Mouse (Mus musculus): ENCODE data around the gene Thumpd3. TPM values are rescaled to one million over a fixed set of nuclear protein-coding genes. Genes with fewer than 3 reads are reported as not detected.
A peak's percentile ranks its signal among the peaks of the same experiment; 100 is the strongest.

Gene Thumpd3
- polyA plus RNA-seq, 1 experiment from 2014 or later: 52.4 TPM

DNA sequence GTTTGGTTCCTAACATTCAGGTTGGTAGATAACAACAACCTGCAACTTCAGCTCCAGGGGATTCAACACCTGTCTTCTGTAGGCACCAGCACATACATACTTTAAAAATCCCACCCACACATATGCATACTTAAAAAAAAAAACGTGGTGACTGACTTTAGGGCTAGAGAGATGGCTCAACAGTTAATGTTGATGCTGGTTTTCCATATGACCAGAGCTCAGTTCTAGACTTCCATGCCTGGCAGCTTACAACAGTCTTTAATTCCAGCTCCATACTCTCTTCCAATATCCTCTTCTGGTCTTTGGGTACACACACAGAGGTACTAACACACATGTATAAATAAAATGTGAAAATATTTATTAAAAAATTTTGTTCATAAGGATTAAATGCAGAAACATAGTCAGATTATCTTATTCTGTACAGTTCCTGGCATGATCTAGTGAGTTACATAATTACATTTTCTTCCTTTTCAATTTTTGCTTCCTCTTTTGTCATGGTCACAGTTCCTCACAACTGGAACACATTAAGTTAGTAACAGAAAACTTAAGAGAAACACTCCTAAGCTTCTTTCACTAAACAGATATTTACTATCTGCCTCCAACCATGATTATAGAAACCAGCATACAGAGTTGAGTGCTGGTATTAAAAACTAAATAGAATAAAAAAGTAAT, 15.0 kb downstream of the Thumpd3 start:
- Histone ChIP-seq H3K4me1 (ENCODE audit: control insufficient read depth, insufficient read depth, low read length) (no peaks in the 10 kb centered on the region), H3K4me2 (ENCODE audit: low read depth, low read length) (no peak overlapping the region), H3K36me3 (replicated peaks; ENCODE audit: control insufficient read depth, insufficient read depth, low read depth, low read length) (no peaks in the 10 kb centered on the region; the same call in none of the 2 replicates), H3K27ac (replicated peaks; ENCODE audit: low read depth, low read length) (no peak overlapping the region), H3K9me3 (replicated peaks; ENCODE audit: control insufficient read depth, low read length) (no peaks in the 10 kb centered on the region), H3K9ac (replicated peaks; ENCODE audit: low read length) (no peak overlapping the region), H3K27me3 (ENCODE audit: control insufficient read depth, insufficient read depth, low read length) (no peaks in the 10 kb centered on the region), H3K4me3 (ENCODE audit: low read depth, low read length) (no peak overlapping the region)
- no peak for DNase-seq (ENCODE audit: low spot score)
- no peak for ATAC-seq (replicated peaks; ENCODE audit: insufficient number of reproducible peaks, low FRiP score, low TSS enrichment, low read depth)
- WGBS: 81% methylated on average over 1 of the region's 1 CpGs

DNA sequence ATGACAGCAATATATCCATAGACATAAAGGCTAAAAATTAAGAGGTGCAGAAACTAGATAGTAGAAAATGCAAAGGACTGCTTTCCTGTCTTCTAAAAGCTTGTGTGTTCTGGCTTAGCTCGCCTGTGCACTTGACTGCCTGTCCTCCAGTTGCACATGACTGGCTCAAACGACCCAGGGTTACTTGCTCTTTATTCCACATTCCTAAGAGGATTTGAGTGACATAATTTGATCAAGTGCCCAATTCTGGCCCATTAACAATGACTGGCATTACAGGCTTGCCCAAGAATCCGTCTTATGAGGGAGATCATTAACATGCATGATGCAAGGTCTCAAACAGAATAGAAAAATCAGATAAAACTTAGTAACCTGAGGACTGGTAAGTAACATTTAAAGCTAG, 16.2 kb downstream of the Thumpd3 start:
- ATAC-seq (replicated peaks; ENCODE audit: insufficient number of reproducible peaks, low FRiP score, low TSS enrichment, low read depth): no peak
- Histone ChIP-seq H3K9me3 (replicated peaks; ENCODE audit: control insufficient read depth, low read length) (no peaks in the 10 kb centered on the region), H3K27ac (replicated peaks; ENCODE audit: low read depth, low read length) (no peak overlapping the region), H3K4me1 (ENCODE audit: control insufficient read depth, insufficient read depth, low read length) (no peaks in the 10 kb centered on the region), H3K36me3 (replicated peaks; ENCODE audit: control insufficient read depth, insufficient read depth, low read depth, low read length) (no peaks in the 10 kb centered on the region; the same call in none of the 2 replicates), H3K27me3 (ENCODE audit: control insufficient read depth, insufficient read depth, low read length) (no peaks in the 10 kb centered on the region), H3K4me3 (ENCODE audit: low read depth, low read length) (no peak overlapping the region), H3K9ac (replicated peaks; ENCODE audit: low read length) (no peak overlapping the region), H3K4me2 (ENCODE audit: low read depth, low read length) (no peak overlapping the region)
- 62% methylated on average over 3 of the region's 3 CpGs for WGBS
- no peak for DNase-seq (ENCODE audit: low spot score)

DNA sequence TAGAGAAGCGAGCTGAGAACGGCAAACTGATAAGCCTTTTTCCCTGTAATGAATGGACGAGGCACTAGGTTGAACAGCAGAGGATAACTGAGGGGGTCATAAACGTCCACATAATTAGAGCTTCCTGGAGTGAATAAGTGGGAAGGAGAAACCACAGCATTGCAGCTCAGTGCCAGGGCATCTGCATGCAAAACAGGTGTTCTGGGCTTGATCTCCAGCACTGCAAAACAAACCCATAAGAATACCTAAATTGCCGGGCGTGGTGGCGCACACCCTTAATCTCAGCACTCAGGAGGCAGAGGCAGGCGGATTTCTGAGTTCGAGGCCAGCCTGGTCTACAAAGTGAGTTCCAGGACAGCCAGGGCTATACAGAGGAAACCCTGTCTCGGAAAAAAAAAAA, 17.3 kb downstream of the Thumpd3 start:
- no peak for ATAC-seq (replicated peaks; ENCODE audit: insufficient number of reproducible peaks, low FRiP score, low TSS enrichment, low read depth)
- Histone ChIP-seq H3K27me3 (ENCODE audit: control insufficient read depth, insufficient read depth, low read length) (no peaks in the 10 kb centered on the region), H3K4me3 (ENCODE audit: low read depth, low read length) (no peak overlapping the region), H3K4me2 (ENCODE audit: low read depth, low read length) (no peak overlapping the region), H3K4me1 (ENCODE audit: control insufficient read depth, insufficient read depth, low read length) (no peaks in the 10 kb centered on the region), H3K27ac (replicated peaks; ENCODE audit: low read depth, low read length) (no peak overlapping the region), H3K9ac (replicated peaks; ENCODE audit: low read length) (no peak overlapping the region), H3K9me3 (replicated peaks; ENCODE audit: control insufficient read depth, low read length) (no peaks in the 10 kb centered on the region), H3K36me3 (replicated peaks; ENCODE audit: control insufficient read depth, insufficient read depth, low read depth, low read length) (no peaks in the 10 kb centered on the region; the same call in none of the 2 replicates)
- DNase-seq (ENCODE audit: low spot score): no peak
- WGBS: 92% methylated on average over 10 of the region's 10 CpGs

DNA sequence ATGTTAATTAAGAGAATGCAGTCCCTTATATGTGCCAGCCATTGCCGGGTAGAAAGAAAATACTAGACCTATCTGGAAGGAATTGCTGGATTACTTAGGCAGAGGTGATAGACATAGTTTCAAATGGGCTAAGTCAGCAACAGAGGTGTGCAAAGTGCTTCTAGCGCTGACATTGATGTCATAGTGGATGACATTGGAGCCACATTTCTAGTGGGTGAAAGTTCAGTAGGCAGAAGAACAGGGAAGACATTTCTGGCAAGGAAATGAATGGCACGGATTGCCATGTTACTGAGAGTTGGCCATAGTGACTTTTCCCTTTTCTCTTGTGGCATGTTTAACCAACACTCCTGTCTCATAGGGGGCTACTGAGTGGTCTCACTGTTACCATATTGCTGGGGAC, 19.2 kb downstream of the Thumpd3 start:
- DNase-seq (ENCODE audit: low spot score): no peak
- Histone ChIP-seq H3K4me1 (ENCODE audit: control insufficient read depth, insufficient read depth, low read length) (no peaks in the 10 kb centered on the region), H3K4me3 (ENCODE audit: low read depth, low read length) (no peak overlapping the region), H3K27me3 (ENCODE audit: control insufficient read depth, insufficient read depth, low read length) (no peaks in the 10 kb centered on the region), H3K9ac (replicated peaks; ENCODE audit: low read length) (no peak overlapping the region), H3K4me2 (ENCODE audit: low read depth, low read length) (no peak overlapping the region), H3K36me3 (replicated peaks; ENCODE audit: control insufficient read depth, insufficient read depth, low read depth, low read length) (no peaks in the 10 kb centered on the region; the same call in none of the 2 replicates), H3K27ac (replicated peaks; ENCODE audit: low read depth, low read length) (no peak overlapping the region), H3K9me3 (replicated peaks; ENCODE audit: control insufficient read depth, low read length) (no peaks in the 10 kb centered on the region)
- WGBS: 92% methylated on average over 3 of the region's 3 CpGs
- ATAC-seq (replicated peaks; ENCODE audit: insufficient number of reproducible peaks, low FRiP score, low TSS enrichment, low read depth): no peak

DNA sequence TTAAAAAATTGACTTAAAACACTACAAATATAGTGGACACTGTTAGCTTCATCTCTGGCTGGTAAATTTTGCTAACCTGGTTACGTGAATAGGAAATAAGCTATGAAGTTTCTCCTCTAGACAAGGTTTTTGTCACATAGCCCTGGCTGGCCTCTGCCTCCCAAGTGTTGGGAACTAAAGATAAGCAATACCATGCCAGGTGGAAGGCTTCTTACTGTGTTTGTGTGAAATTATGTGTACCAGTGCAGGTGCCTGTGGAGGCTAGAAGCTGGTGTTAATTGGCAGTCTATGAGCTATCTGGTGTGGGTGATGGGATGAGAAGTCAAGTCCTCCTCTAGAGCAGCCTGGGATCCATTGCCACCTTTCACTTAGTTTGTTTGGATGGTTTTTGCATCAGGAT, 23.1 kb downstream of the Thumpd3 start:
- H3K9ac ChIP-seq (replicated peaks; ENCODE audit: low read length): no peak overlapping the region
- no peaks in the 10 kb centered on the region for H3K4me1 ChIP-seq (ENCODE audit: control insufficient read depth, insufficient read depth, low read length)
- WGBS: 98% methylated on average over 1 of the region's 1 CpGs
- H3K9me3 ChIP-seq (replicated peaks; ENCODE audit: control insufficient read depth, low read length): no peaks in the 10 kb centered on the region
- H3K27ac ChIP-seq (replicated peaks; ENCODE audit: low read depth, low read length): no peak overlapping the region
- no peaks in the 10 kb centered on the region; the same call in 1 of the 2 replicates for H3K36me3 ChIP-seq (replicated peaks; ENCODE audit: control insufficient read depth, insufficient read depth, low read depth, low read length)
- DNase-seq (ENCODE audit: low spot score) (no peak), ATAC-seq (replicated peaks; ENCODE audit: insufficient number of reproducible peaks, low FRiP score, low TSS enrichment, low read depth) (no peak)
- H3K4me2 ChIP-seq (ENCODE audit: low read depth, low read length): no peak overlapping the region
- H3K4me3 ChIP-seq (ENCODE audit: low read depth, low read length): no peak overlapping the region
- no peaks in the 10 kb centered on the region for H3K27me3 ChIP-seq (ENCODE audit: control insufficient read depth, insufficient read depth, low read length)

DNA sequence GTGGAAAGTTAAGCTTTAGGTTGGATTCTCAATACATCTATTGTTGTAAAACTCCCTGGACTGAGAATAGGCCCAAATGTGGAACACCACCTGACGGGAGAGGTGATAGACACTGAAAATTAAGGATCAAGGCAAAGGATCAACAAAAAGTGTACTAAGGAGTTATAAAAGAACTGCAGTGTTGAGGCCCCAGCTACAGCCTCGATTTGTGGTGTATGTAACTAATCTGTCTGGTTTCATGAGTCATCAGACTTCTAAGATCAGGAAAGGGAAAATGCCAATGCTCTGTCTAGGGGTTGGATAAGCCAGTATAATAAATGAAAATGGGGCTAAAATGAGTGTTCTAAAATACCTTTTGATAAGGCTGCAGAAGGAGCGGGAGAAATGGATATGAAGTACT, 29.2 kb downstream of the Thumpd3 start:
- H3K9ac ChIP-seq (replicated peaks; ENCODE audit: low read length): peak overlapping the region; percentile 100
- H3K27ac ChIP-seq (replicated peaks; ENCODE audit: low read depth, low read length): peak overlapping the region; percentile 100; the same call in 1 of the 2 replicates
- peak overlapping the region; percentile 95 for H3K4me3 ChIP-seq (ENCODE audit: low read depth, low read length)
- H3K36me3 ChIP-seq (replicated peaks; ENCODE audit: control insufficient read depth, insufficient read depth, low read depth, low read length): no peaks in the 10 kb centered on the region; the same call in 1 of the 2 replicates
- 27% methylated on average over 3 of the region's 3 CpGs for WGBS
- H3K4me1 ChIP-seq (ENCODE audit: control insufficient read depth, insufficient read depth, low read length): no peaks in the 10 kb centered on the region; the same call in 1 of the 2 replicates
- peak overlapping the region; percentile 62 for H3K4me2 ChIP-seq (ENCODE audit: low read depth, low read length)
- ATAC-seq (replicated peaks; ENCODE audit: insufficient number of reproducible peaks, low FRiP score, low TSS enrichment, low read depth): no peak
- no peaks in the 10 kb centered on the region for H3K27me3 ChIP-seq (ENCODE audit: control insufficient read depth, insufficient read depth, low read length)
- DNase-seq (ENCODE audit: low spot score): no peak
- no peaks in the 10 kb centered on the region for H3K9me3 ChIP-seq (replicated peaks; ENCODE audit: control insufficient read depth, low read length)

DNA sequence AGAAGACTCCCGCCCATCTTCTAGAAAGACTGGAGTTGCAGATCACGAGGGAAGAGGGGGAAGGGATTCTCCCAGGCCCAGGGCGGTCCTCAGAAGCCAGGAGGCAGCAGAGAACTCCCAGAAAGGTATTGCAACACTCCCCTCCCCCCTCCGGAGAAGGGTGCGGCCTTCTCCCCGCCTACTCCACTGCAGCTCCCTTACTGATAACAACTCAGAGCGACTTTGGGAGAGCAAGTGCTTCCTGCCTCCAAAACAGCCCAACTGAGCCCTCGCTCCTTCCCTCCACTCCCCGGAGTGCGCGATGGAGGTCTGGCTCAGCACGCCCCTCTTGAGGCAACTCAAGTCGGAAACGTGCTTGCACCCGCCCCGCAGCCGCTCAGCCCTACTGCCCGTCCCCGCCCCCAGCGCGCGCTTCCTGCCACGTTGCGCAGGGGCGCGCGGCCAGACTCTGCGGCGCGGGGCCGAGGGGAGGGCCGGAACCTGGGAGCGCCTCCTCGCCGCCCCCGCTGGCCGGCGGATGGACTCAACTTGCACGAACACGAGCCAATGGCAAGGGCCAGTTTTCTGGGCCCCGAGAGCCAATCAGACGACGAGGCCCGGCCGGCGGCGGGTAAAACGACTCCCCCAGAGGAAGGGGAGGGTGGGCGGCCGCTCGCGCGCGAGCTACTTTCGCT, 30.1 kb downstream of the Thumpd3 start:
- no peaks in the 10 kb centered on the region for H3K9me3 ChIP-seq (replicated peaks; ENCODE audit: control insufficient read depth, low read length)
- no peaks in the 10 kb centered on the region; the same call in 1 of the 2 replicates for H3K36me3 ChIP-seq (replicated peaks; ENCODE audit: control insufficient read depth, insufficient read depth, low read depth, low read length)
- ATAC-seq (replicated peaks; ENCODE audit: insufficient number of reproducible peaks, low FRiP score, low TSS enrichment, low read depth) (peak; percentile 88), DNase-seq (ENCODE audit: low spot score) (peak; percentile 97)
- H3K4me2 ChIP-seq (ENCODE audit: low read depth, low read length): peak overlapping the region; percentile 62
- no peaks in the 10 kb centered on the region for H3K27me3 ChIP-seq (ENCODE audit: control insufficient read depth, insufficient read depth, low read length)
- under 1% methylated on average over 43 of the region's 55 CpGs for WGBS
- peak overlapping the region; percentile 95 for H3K4me3 ChIP-seq (ENCODE audit: low read depth, low read length)
- peak overlapping the region; percentile 100 for H3K9ac ChIP-seq (replicated peaks; ENCODE audit: low read length)
- H3K27ac ChIP-seq (replicated peaks; ENCODE audit: low read depth, low read length): peak overlapping the region; percentile 100
- no peaks in the 10 kb centered on the region; the same call in 1 of the 2 replicates for H3K4me1 ChIP-seq (ENCODE audit: control insufficient read depth, insufficient read depth, low read length)

Measured in embryonic facial prominence, embryonic 11.5 days (tissue).